Mouse (Mus musculus): ENCODE data around the gene Slc6a11.

The Slc6a11 gene

DNA sequence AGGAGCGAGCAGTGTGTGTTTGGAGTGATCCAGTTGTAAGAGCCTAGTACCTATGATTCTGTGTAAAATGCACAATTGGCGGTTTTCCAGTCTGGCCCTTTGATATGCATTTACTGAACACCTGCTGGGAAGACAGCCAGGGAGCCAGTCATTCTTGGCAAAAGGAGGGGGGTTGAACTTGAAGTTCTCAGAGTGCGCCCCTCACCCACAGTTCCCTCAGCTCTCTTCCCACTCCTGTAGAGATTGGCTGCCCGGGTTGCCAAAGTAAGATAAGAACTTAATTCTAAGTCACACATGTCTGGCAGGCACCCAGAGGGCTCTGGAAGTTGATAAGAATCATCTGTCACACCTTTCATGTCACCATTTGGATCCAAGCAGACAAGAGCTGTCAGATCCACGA lies 133.4 kb downstream of the Slc6a11 start:
- DNase-seq (ENCODE audit: low read depth, low spot score), result peak; percentile 54

DNA sequence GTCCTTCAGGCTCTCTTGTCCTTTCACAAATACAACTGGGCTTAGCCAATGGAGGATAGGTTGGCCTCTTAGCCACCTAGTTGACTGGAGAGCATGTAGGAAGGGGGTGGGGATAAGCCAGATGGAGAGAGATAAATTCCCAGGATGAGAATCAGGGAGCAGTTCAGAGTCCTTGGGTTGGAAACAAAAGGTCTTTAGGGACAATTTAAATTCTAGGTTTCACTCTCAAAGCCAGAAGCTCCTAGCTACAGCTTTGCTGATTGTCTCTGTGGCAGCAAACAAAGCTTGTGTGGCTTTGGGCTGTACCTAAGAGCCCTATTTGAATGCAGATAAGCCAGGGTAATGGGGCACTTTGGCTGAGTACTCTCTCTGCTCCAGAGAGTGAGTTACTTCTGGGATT lies 135.2 kb downstream of the Slc6a11 start:
- peak; percentile 71 for DNase-seq (ENCODE audit: low read depth, low spot score)

DNA sequence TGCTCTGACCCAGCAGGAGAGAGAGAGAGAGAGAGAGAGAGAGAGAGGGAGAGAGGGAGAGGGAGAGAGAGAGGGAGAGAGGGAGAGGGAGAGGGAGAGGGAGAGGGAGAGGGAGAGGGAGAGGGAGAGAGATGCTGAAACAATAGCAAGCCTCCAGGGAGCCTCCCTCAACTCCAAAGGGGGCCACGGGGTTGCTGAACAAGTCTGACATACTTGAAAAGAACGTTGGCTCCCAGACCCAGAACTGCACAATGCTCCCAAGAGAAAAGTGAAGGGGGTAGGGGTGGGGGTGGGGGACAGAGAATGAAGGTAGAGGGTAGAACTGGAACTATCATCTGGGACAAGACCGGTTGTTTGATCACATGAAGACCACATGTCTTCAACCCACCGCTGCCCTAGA lies 136.9 kb downstream of the Slc6a11 start:
- DNase-seq (ENCODE audit: low read depth, low spot score), result no peak

DNA sequence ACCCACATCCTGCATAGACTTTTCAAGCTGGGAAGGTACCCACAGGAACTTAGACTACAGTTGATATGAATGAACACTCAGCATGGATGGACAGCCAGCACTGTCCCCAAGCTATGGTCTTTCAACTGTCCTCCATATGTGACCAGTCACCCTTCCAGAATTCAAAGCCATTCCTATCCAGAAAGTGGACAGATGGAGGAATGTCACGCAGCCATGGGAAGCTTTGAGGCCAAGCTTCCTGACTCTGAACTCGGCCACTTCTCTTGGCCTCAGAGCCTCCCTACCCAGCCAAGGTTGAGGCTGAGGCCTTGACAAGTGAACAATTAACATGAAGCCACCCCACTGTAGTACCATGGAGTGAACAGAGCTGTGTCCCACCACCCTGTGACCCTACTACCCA lies 138.5 kb downstream of the Slc6a11 start:
- no peak for DNase-seq (ENCODE audit: low read depth, low spot score)

DNA sequence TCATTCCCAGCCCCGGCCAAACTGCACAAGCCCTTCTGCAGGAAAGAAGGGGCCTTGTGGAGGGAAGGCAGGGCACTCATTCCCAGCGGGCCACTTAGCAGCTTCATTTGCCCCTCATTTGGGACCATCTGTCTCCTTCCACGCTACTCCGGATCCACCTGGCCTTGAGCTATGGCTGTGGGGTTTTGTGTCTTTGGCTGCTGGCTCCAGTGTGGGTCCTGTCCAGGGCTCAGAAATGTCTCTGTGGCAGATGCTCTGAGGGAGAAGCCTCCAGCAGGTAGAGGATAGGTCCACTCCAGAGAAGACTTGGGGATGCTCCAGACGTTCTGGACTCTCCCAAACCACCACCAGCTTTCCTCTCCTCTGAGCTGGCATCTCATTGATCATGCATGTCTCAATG lies 139.8 kb downstream of the Slc6a11 start:
- DNase-seq (ENCODE audit: low read depth, low spot score), result no peak

DNA sequence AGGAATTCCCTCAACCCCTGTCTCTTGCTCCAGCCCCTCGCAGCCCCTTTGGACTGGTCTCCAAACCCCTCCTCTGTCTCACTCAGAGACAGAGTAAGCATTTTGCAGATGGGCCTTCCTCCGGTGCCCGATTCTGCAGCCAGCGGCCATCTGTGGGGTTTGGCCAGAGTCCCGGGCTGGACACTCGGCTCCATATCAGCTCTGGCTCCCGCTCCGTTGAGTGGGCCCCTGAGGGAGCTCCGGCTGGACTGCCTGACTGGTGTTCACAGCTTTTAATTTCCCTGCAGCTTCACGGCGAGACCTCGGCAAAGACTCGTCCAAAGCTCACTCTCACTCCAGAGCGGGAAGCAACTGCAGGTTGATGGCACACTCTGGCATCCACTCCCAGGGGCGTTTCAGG lies 141.2 kb downstream of the Slc6a11 start:
- DNase-seq (ENCODE audit: low read depth, low spot score), result no peak

DNA sequence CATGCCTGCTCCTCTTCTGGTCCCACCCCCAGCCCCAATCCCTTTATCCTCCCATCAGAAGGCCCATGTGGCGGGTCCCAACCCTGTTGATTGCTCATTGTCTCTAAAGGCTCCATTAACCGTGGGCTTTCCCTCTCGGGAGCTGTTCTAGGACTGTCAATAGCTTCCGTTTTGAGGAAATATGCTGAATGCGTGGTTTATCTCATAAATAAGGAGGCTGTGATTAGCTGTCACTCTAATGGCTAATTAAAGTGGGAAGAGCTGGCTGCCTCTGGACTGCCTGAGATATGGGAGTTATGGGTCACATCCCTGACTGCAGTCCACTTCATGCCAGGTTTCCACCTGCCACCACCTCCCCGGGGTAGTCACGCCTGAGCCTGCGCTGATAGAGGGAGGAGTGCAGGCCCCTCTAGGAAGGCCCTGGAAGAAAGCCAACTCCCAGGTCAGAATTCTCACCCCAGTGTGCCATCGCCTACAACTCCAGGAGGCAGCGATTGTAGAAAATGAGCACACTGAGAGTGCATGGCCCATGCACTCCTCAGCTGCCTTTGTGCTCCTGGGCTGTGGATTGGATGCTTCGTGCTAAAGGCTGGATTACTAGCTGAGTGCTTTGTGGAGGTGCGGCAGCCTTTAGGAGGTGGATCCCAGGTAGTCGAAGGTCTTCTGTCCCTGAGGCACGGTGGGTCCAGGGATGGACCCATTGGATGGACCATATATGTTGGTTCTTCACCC lies 143.1 kb downstream of the Slc6a11 start:
- no peak for DNase-seq (ENCODE audit: low read depth, low spot score)

DNA sequence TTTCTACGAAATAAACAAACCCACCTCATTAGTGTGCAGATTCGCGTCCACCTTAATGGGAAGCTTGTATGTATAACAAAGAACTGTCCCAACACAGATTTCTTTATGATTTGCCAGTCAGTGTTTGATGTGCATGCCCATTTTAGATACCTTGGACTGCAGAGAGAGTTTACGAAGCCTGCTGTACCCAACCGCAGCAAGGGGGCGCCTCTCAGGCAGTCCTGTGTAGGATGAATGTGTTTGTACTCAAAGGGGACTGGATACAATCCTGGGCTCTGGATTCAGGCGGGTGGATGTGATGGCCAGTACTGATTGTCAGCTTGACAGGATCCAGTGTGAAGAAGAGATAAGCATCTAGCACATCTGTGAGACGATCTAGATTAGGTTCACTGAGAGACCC lies 144.8 kb downstream of the Slc6a11 start:
- DNase-seq (ENCODE audit: low read depth, low spot score), result no peak

DNA sequence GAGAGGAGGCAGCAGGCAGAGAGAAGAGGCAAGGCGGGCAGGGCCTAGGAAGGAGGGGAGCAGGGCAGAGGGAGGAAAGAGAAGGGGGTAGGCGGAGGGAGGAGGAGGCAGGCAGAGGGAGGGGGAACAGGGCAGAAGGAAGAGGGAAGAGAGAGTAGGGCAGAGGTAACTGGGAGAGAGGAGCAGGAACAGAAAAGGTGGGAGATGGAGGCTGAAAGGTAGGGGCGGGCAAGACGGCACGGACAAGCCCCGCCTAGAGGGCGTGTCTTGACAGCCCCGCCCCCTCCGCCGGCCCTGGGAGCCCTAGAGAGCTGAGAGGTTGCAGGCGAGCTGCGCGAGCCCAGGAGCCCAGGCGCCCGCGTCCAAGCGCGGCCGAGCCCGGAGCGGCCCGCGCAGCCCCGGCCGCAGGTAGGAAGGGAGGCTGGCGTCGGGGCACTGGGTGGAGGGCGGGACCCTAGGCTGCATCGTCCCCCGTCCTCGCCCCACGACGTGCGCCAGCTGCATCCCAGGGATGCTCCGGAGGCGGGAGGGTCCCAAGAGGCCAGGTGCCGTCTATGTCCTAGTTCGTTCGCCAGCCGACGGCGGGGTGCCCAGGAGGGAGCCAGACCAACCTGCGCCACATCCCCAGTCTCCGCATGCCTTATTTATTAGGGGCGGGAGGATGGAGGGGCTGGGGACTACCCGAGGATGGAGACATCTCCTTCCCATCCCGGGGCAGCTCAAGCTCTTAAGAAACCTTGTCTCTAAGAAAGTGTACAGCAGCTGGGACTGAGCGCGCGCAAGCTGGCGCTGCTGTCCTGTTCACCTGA lies 151.6 kb downstream of the Slc6a11 start, which contains the start of gene Slc6a1:
Slc6a1 (plus strand) TSS at position 167 of the 809 bp plus-strand sequence.
- DNase-seq (ENCODE audit: low read depth, low spot score), result peak; percentile 76

DNA sequence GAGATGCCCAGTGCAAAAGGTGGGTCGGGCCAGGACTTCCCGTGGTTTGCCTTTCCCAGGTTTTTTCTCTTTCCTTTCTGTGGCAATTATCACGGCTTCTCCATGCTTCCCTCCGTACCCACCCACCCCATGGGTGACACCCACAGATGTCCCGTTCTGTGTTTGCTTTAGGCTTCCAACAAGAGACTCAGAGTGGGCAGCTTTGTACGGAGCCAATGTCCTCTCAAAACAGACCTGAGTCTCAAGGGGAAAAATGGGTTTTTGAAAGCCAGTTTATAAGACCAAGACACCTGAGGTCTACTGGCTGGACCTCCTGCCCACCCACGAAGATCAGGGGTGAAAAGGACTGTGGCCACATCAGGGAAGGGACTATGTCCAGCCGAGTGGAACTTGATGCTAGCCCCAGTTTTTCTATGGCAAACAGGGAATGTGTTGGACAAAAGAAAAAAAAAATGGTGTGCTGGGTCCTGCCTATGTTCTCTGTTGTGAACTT lies 152.3 kb downstream of the Slc6a11 start:
- DNase-seq (ENCODE audit: low read depth, low spot score), result no peak

DNA sequence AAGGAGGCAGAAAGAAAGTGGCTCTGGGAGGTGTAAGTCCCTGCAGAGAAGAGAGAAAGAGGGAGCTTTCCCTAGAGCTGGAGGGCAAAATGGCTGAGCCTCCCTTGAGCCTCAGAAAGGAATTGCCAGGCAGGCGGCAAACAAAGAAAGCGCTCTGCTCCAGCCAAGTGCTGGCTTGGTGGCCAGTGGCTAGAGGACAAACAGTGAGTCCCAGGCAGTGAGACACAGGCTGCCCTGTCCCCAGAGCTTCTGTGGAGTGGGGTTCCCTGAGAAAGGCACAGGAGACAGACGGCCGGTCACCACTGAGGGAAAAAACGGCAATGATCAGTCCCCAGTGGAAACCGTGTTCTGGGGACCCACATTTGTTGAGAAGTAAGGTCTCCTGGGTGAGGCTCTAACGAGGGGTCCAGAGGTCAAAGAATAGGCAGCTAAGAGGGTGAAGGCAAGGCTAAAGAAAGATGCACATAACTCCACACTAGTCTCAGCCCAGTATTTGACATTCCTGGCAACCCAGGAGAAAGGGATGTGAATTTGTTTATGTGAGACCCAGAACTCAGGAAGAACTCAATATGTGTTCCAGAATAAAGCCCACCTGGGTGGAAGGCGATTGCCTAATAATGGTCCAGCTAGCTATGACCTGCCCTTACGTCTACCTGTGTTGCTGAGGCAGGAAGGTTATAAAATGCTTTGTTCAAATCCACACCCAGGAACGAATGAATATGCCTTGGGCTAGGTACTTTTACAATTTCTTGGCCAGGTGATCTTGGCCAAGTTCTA lies 153.1 kb downstream of the Slc6a11 start:
- DNase-seq (ENCODE audit: low read depth, low spot score), result peak; percentile 83

DNA sequence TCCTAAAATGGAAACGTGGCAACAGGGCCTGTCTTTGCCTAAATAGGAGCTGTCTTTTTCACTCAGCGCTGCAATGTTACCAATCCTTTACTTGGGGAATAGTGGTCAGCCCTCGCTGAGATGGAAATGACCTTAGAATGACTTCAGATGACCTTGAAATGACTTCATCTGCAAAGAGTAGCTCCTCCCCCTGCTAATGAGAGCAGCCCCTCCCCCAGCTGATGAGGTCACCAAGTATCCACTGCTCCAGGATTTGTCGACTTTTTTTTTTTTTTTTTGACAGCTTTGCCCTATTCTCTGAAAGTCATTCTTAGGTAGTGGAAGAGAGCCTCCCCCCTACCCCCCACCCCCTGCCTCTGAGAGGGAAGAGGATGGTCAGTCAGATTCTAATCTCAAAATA lies 154.4 kb downstream of the Slc6a11 start:
- peak; percentile 66 for DNase-seq (ENCODE audit: low read depth, low spot score)

DNA sequence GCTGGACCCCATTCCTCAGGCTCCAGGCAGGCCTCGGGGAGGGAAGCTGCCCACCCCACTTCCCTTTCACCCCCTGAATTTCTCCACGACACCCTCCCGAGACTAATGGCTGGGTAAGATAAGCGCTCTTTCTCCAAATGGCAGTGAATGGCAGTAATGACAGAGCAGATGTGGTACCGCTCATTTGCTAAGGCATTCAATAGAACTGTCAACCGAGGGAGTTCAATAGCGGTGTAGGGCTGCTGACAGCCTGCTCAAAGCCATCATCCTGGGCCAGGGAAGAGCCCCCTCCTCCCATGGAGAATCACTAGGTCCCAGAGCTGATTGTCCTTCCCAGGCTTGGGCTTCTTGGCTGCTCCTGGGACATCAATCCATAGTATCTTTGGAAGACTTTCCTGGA lies 158.1 kb downstream of the Slc6a11 start:
- no peak for DNase-seq (ENCODE audit: low read depth, low spot score)

DNA sequence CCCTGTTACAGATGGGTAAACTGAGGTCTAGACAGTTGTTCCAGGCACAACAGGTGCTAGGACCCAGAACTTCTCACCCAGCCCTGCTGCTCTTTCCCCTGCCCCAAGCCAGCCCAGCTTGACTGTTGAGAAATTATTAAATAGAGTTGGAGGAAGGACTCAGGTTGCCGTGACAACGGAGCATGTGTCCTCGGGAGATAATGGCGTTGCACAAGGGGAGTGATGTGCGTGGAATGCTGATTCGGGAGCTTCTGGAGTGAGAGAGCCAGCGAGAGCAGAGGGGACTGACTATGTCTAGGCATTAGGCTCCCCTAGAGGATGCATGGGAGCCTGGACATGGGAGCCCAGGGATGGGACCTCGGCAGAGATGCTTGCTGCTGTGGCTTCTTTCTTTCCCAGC lies 159.1 kb downstream of the Slc6a11 start:
- no peak for DNase-seq (ENCODE audit: low read depth, low spot score)

DNA sequence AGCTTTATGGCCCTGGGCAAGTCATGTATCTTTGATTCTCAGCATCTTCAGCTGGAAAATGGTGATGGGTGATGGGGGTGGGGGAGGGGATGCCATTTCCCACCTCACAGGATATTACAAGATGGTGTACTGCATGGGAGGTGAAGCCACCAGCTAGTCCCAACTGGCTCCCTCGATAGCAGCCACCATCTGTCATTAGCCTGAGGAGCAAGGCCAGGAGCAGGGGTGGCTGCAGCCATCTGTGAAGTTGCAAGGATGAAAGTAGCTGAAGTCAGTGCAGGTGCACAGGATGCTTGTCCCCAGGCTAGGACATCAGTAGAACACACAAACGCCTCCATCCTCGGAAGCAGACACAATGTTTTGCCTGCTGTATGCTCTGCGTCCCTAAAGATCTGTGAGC lies 159.9 kb downstream of the Slc6a11 start:
- no peak for DNase-seq (ENCODE audit: low read depth, low spot score)

DNA sequence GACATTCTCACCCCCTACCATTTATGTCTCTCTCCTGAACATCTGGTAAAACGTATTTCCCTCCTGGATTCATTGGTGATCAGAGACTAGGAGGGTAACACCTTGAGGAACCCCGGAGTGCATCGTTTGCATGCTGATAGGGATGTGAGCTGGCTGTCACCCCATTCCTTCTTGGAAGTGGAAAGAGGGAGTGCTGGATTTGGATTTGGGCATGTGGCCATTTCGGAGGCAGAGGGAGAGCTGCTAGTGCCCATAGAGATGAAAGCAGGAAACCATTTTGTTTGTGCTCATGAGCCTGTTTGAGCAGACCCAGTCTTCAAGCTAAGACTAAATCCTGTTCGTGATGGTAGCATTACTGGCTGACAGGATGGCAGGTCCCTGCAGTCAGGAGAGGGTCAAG lies 160.4 kb downstream of the Slc6a11 start:
- no peak for DNase-seq (ENCODE audit: low read depth, low spot score)

DNA sequence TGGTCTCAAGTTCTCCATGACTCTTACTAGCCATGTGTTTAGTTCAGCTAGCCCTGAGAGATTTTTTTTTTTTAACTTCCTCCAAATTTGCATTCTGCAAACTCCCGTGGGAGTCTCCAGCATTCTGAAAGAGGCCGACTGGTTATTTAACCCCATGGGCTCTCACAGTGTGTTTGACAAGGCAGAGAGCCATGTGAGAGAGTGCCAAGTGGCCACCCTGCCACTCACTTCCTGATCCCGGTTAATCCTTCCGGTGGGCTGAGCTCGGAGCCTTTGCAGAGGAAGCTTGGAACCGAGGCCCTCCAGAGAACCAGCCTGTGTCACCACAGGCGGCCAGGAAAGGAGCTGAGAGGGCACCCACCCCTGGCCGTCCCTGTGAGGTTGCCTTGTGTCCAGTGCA lies 162.5 kb downstream of the Slc6a11 start:
- DNase-seq (ENCODE audit: low read depth, low spot score), result no peak

DNA sequence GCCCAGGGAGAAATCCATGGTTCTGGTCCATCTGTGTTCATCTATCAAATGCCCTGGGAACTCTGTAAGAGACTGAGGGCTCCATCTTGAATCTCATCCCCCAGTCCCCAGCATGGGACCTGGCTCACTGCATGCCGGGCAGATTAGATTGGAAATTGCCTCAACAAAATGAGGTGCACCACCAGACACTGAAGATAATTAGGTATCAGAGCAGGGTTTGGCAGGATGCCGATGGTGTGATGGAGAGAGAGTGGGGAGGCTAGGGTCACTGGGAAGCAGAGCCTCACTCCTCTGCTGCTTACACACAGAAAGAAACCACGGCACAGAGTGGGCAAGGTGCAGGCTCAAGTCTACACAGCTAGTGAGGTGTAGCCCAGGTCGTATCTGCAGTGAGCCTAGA lies 164.0 kb downstream of the Slc6a11 start:
- DNase-seq (ENCODE audit: low read depth, low spot score), result no peak

DNA sequence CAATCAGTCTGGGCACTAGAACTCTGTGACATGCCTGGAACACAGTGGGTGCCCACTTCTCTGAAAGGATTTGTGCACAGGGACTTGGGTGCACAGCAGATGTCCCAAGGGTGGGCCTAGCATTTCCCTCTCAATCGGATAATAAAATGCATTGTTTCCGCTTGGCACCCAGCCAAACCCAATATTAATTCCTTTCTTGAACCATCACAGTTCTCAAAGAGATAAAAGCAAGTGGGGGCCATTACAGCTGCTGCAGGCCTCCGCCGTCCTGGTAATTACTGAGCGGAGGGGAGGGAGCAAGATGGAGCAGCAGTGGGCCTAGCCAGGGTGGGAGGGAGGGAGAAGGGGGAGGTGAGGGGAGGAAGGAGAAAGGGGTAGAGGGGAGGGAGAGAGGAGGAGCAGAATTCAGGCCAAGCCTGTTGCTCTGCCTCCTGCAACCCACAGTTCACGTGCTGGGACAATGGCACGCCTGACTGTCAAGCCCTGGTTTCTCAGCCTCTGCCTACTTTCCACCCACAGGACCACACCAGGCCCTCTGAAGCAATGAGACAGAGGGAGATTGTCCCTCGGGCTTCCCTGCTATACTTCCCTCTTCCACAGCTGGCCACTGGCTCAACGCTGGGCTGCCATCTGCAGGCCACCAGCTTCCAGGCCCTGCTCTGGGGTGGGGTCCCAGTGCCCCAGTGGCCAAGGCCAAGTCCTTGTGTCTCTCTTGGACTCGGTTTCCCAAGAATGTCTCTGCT lies 166.4 kb downstream of the Slc6a11 start:
- DNase-seq (ENCODE audit: low read depth, low spot score), result no peak
